Comparison of ENCODE assay signal across 24 mouse cellular contexts in the genomic region with DNA sequence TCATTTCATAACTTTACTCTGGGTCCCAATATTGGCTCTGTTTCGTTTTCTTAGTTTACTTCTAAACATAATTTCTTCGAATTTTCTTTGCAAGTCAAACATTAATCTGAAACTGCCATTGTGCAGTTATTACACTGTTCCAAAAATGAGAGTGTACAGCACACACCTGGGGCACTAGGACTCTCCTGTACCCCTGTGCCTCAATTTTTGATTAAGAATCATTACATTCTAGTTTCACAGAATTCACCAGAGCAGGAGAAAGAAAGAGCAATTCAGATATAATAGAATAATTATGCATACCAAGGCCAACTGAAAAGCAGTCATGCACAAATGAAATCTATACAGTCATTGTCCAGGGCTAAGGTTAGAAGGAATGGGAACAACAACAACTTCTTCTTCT. TPM values are rescaled to one million over a fixed set of nuclear protein-coding genes. Genes with fewer than 3 reads are reported as not detected.
DNase-seq lines count a peak whose midpoint lies in the region; ATAC-seq lines count a peak whose summit lies in the region.
"Had no signal": no experiment of that assay in that cellular context is flagged by ENCODE, and none has a peak within 500 bp of the region (broad histone marks: within the 10 kb centered on the region; RNA-seq: fewer than 3 reads in every experiment).

No protein-coding gene starts in this region.

- peak; percentile 15 for DNase-seq in MN1 (ENCODE audit: low spot score)
- DNase-seq in ovary, adult 18-20 months (ENCODE audit: low spot score), result no peak
- DNase-seq in embryo, embryonic 11 days, result no peak
- DNase-seq: adrenal gland, adult 2 months; adrenal gland, postnatal 10 days; adrenal gland, postnatal 25 days; cerebellum, adult 11 months; cerebellum, adult 18-20 months; cerebellum, adult 8-10 months; cerebellum, adult 9-11 months; cerebellum, postnatal 14 days; cerebellum, postnatal 36 days had no signal

- no peak overlapping the region for H3K4me2 ChIP-seq in heart, embryonic 11.5 days
- H3K4me2 ChIP-seq: embryonic facial prominence, embryonic 12.5 days; forebrain, embryonic 12.5 days had no signal

- H3K4me3 ChIP-seq in heart, embryonic 11.5 days (ENCODE audit: low read depth, low read length), result no peak overlapping the region
- H3K4me3 ChIP-seq: embryonic facial prominence, embryonic 10.5 days; embryonic facial prominence, embryonic 12.5 days; forebrain, embryonic 12.5 days had no signal

- no peak overlapping the region for H3K9ac ChIP-seq in heart, embryonic 11.5 days (ENCODE audit: low read depth, low read length)
- H3K9ac ChIP-seq: embryonic facial prominence, embryonic 12.5 days; forebrain, embryonic 12.5 days had no signal

- peak; percentile 74 for ATAC-seq in CD4-positive, CD25-positive, alpha-beta regulatory T cell, adult 4 months
- ATAC-seq in inflammation-experienced regulatory T-cells, adult 6 months, result peak; percentile 50
- ATAC-seq in heart, embryonic 11.5 days (replicated peaks; ENCODE audit: insufficient number of reproducible peaks, low FRiP score, low TSS enrichment), result no peak
- ATAC-seq: forebrain, embryonic 14.5 days; forebrain, embryonic 16.5 days had no signal

- no peaks in the 10 kb centered on the region for H3K36me3 ChIP-seq in heart, embryonic 11.5 days (ENCODE audit: control insufficient read depth, insufficient read depth, low read length)
- H3K36me3 ChIP-seq: embryonic facial prominence, embryonic 10.5 days; embryonic facial prominence, embryonic 12.5 days; forebrain, embryonic 12.5 days; G1E had no signal

- H3K4me1 ChIP-seq in heart, embryonic 11.5 days (ENCODE audit: control insufficient read depth, insufficient read depth, low read length), result no peaks in the 10 kb centered on the region
- H3K4me1 ChIP-seq: embryonic facial prominence, embryonic 10.5 days; embryonic facial prominence, embryonic 12.5 days; forebrain, embryonic 12.5 days had no signal

- WGBS in heart, embryonic 11.5 days (ENCODE audit: insufficient replicate concordance), result 61% methylated on average over 2 of the region's 2 CpGs

- H3K27me3 ChIP-seq in heart, embryonic 11.5 days (ENCODE audit: control insufficient read depth, insufficient read depth, low read length), result no peaks in the 10 kb centered on the region
- H3K27me3 ChIP-seq: embryonic facial prominence, embryonic 12.5 days; forebrain, embryonic 12.5 days had no signal

- H3K27ac ChIP-seq in heart, embryonic 11.5 days (ENCODE audit: low read depth, low read length), result no peak overlapping the region
- H3K27ac ChIP-seq: embryonic facial prominence, embryonic 10.5 days; embryonic facial prominence, embryonic 12.5 days; forebrain, embryonic 12.5 days had no signal

- no peaks in the 10 kb centered on the region for H3K9me3 ChIP-seq in heart, embryonic 11.5 days (replicated peaks; ENCODE audit: control insufficient read depth, low read length)
- H3K9me3 ChIP-seq: embryonic facial prominence, embryonic 10.5 days; embryonic facial prominence, embryonic 12.5 days; forebrain, embryonic 12.5 days; G1E had no signal

RNA-seq across cellular contexts. Expression of a gene that starts 8.6 kb away (rescaled TPM):
- polyA plus RNA-seq in CD4-positive, CD25-positive, alpha-beta regulatory T cell, adult 4 months (2017; shearing (Covaris generic)), result under 1 TPM in 1 of 2 experiments, not detected in 1; 0.16 TPM
- not detected for polyA plus RNA-seq in inflammation-experienced regulatory T-cells, adult 6 months (2017; shearing (Covaris generic))
- polyA plus RNA-seq in heart, embryonic 11.5 days (2014; fragmentation: Nextera tagmentation; extraction: Ambion mirVana), result 0.20 and 0.21 TPM in 2 replicates
- polyA plus RNA-seq: G1E had no signal

RNA-seq across cellular contexts. Expression of a gene that starts 8.7 kb away (rescaled TPM):
- 10 to 100 TPM; 57.3 to 63.7 TPM for polyA plus RNA-seq in CD4-positive, CD25-positive, alpha-beta regulatory T cell, adult 4 months (2017; shearing (Covaris generic))
- polyA plus RNA-seq in inflammation-experienced regulatory T-cells, adult 6 months (2017; shearing (Covaris generic)), result 10 to 100 TPM; 55.7 to 77.7 (median 57.7) TPM
- 79.1 and 82.5 TPM in 2 replicates for polyA plus RNA-seq in heart, embryonic 11.5 days (2014; fragmentation: Nextera tagmentation; extraction: Ambion mirVana)

RNA-seq across cellular contexts. Expression of a gene that starts 37.6 kb away (rescaled TPM):
- polyA plus RNA-seq in CD4-positive, CD25-positive, alpha-beta regulatory T cell, adult 4 months (2017; shearing (Covaris generic)), result not detected
- polyA plus RNA-seq in inflammation-experienced regulatory T-cells, adult 6 months (2017; shearing (Covaris generic)), result not detected
- not detected in 2 replicates for polyA plus RNA-seq in heart, embryonic 11.5 days (2014; fragmentation: Nextera tagmentation; extraction: Ambion mirVana)
- polyA plus RNA-seq: adrenal gland, adult 2 months; brain, embryonic 14.5 days; C2C12; embryonic facial prominence, embryonic 10.5 days; embryonic facial prominence, embryonic 12.5 days; embryonic facial prominence, embryonic 14.5 days; forebrain, embryonic 12.5 days; forebrain, embryonic 14.5 days; forebrain, embryonic 16.5 days; G1E had no signal
